Mouse (Mus musculus) liver, postnatal 0 days (tissue): ENCODE results near the gene Rapgef6.

Experiments
- CTCF ChIP-seq: sonication (generic); IDR thresholded peaks from 2 replicates; pipeline ENCODE4 v1.5.1; 2016; ENCODE audit warnings: antibody characterized with exemption, low read depth
- EP300 ChIP-seq: IDR thresholded peaks from 2 replicates; pipeline ENCODE4 v1.6.1; 2016; ENCODE audit warnings: antibody characterized with exemption, low read depth, mild to moderate bottlenecking

DNA sequence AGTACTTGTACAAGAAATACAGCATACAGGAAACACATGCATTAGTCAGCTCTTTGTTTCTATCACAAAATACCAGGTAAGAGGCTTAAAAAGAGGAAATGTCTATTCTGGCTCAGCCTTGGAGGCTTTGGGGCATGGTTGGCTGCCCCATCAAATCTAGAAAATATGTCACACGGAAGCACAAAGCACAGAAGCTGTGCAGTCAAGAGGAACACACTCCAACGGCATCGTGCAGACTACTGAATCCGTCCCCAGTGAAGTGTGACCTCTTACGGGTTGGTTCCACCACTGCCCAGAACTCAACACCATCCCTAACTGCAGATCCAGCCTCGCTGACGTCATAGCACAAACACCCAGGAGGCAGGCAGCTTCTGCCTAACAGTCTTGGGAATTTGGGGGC is 210.9 kb downstream of the Rapgef6 start:
- TF ChIP-seq CTCF (no peak), EP300 (no peak; the same call in 1 of the 2 replicates)
